Mouse (Mus musculus) ovary, postnatal 14 days (tissue): ENCODE measurements around the gene Fpr3.
"Not testable (repeated sequence)": the region's sequence is repeated elsewhere in the genome, so short reads cannot be mapped to it uniquely, and the experiment has no call there.

Source experiments
- DNase-seq: peaks from one replicate; pipeline ENCODE4 v3.0.0; 2022; ENCODE audit warnings: low spot score

The Fpr3 gene

DNA sequence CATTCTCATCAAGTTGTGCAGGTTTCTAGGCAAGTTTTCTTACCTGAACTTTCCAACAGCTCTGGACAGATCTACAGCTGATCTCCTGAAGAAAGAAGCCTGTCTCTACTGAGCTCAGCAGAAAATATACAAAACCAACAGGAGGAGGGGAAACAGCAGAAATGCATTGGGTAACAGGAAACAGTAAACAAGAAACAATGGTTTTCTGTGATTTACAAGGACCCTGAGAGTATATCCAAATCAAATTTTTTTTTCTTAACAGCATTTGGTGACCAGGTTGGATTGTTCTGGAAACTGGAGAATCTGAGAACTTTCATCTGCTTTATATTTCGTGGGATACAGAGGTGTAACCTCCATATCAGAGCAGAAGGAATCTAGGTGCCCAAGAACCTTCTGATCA is 3.8 kb upstream of the Fpr3 start, which contains the start of gene Fpr1:
Fpr1 (minus strand) TSS at position 101 of the 400 bp plus-strand sequence.
- no peak for DNase-seq

DNA sequence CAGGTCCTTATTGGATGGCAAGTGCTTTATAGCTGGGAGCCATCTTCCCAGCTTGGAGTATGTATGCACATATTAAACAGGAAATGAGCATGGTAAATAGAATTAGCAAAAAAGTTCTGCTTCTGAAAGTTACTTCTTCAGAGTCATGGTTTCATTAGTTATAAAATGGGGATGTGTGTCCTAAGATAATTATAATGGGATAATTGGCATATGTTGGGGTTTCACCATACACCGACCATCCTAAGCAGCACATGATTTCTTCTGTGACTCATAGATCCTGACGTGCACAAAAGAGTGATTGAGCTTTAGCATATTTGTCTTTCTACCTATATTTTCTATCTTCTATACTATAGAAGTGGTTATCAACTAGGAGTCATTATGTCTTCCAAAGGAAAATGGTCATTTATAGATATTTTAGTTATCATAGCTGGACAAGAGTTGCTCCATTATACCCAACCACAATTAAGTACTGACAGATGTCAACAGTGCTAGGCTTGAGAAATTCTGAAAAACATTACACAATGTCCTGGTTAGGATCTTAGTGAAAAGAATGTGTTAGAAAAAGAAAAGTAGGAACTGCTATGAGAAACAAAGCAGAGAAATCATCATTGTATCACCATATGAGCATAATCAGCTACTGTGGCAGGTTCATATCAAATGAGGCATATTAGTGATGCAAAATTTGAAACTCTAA is 2.2 kb downstream of the Fpr3 start:
- no peak for DNase-seq

GRCm38 (mm10) chr17:17896039-17896438 is 8.4 kb downstream of the Fpr3 start:
- peak; percentile 34 for DNase-seq

DNA sequence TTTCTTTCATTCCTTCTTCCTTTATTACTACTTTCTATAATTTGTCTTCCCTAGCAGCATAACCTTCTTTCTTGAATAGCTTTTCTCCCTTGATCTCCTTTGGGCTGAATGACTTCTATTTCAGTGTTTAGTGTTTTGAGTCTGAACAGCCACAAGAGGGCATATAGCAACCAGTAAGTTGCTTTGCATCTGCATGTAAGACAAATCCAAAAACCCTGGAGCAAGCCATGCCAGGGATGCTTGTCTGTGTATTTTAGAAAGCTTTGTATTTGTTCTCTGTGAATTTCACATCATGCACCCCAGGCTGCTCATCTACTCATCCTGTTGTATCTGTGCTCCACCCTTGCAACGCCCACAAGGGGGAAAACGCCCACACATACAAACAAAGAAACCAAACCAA is 11.6 kb downstream of the Fpr3 start:
- no peak for DNase-seq

GRCm38 (mm10) chr17:17900768-17901167 is 13.1 kb downstream of the Fpr3 start:
- DNase-seq, result no peak

- DNase-seq, result peak; percentile 68
Measured at GRCm38 (mm10) chr17:17909636-17910421, 22.2 kb downstream of the Fpr3 start.

GRCm38 (mm10) chr17:17912618-17913017 is 25.0 kb downstream of the Fpr3 start:
- not testable (repeated sequence) for DNase-seq

- no peak for DNase-seq
Measured at GRCm38 (mm10) chr17:17917376-17917775, 29.7 kb downstream of the Fpr3 start.

DNA sequence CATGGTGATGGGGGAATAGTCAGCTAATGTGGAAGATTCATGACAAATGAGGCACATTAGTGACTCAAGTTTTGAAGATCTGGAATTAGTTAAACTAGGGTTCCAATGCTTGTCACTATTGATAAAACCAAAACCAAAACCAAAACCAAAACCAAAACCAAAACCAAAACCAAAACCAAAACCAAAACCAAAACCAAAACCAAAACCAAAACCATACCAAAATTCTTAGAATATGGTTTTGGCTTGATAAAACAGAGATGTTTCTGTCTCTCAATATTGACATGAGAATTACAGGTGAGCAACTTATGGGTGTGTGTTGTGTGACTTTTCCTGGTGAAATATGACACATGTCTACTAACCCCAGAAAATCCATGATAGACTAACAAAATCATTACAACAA is 30.1 kb downstream of the Fpr3 start:
- DNase-seq, result no peak

DNA sequence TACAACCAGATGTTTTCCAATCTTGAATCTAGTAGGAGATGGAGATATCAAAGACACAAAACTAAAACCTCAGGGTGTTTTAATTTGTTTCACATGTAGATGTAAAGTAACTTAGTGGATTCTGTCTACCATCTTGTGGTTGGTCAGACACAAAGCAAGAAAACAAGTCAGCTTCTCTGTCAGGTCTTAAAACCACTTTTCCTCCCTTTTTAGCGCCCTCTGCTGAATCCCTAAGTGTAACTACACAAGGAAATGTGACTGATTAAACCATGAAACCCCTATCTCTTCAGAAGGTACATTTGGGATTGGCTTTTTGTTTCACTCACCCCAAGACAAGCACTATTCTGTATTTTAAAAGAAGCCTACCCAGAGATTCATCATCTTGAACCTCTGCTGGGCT is 85.8 kb downstream of the Fpr3 start:
- DNase-seq, result no peak

GRCm38 (mm10) chr17:17981232-17981631 is 93.6 kb downstream of the Fpr3 start:
- not testable (repeated sequence) for DNase-seq

GRCm38 (mm10) chr17:18004752-18005151 is 117.1 kb downstream of the Fpr3 start:
- no peak for DNase-seq
